Mouse (Mus musculus) liver, embryonic 14.5 days (tissue): ENCODE data around the gene Slc35b2.

Source experiments
- CTCF ChIP-seq: IDR thresholded peaks from 2 replicates; pipeline ENCODE4 v1.5.1; 2016; ENCODE audit warnings: antibody characterized with exemption, low read depth, control low read depth
- EP300 ChIP-seq: IDR thresholded peaks from 2 replicates; pipeline ENCODE4 v1.6.1; 2016; ENCODE audit warnings: antibody characterized with exemption, low read depth

- TF ChIP-seq CTCF (no peak), EP300 (peak; percentile 64)
Observed at GRCm38 (mm10) chr17:45610144-45610866, 46.6 kb downstream of the Slc35b2 start.
